Mouse (Mus musculus) stomach, postnatal 0 days (tissue): ENCODE measurements around the gene Tbc1d17. TPM values are rescaled to one million over a fixed set of nuclear protein-coding genes. Genes with fewer than 3 reads are reported as not detected.
A peak's percentile ranks its signal among the peaks of the same experiment; 100 is the strongest.

Source experiments
- ATAC-seq: fragments of 200-750 bp; cut with Nextera tagmentation; 2 replicates; pipeline ENCODE4 v1.8.0; 2017; ENCODE audit not compliant: low FRiP score, low TSS enrichment
- DNase-seq: peaks from one replicate; pipeline ENCODE4 v3.0.0-alpha.2; 2016; ENCODE audit warnings: low spot score
- H3K27ac ChIP-seq: fragments of 300-500 bp; sonication (generic); replicated peaks from 2 replicates; pipeline ENCODE4 v1.5.1; 2014; ENCODE audit warnings: mild to moderate bottlenecking, control low read depth
- H3K27me3 ChIP-seq: fragments of 300-500 bp; sonication (generic); 2 replicates; pipeline ENCODE4 v1.6.1; 2014; ENCODE audit warnings: low read length; ENCODE audit not compliant: control insufficient read depth, insufficient read depth
- H3K36me3 ChIP-seq: fragments of 300-500 bp; sonication (generic); 2 replicates; pipeline ENCODE4 v1.6.1; 2014; ENCODE audit warnings: low read length, mixed read lengths; ENCODE audit not compliant: control insufficient read depth, insufficient read depth
- H3K4me1 ChIP-seq: fragments of 300-500 bp; sonication (generic); replicated peaks from 2 replicates; pipeline ENCODE4 v1.6.1; 2014; ENCODE audit warnings: antibody characterized with exemption; ENCODE audit not compliant: control insufficient read depth, insufficient read depth
- H3K4me2 ChIP-seq: fragments of 300-500 bp; sonication (generic); replicated peaks from 2 replicates; pipeline ENCODE4 v1.6.1; 2014; ENCODE audit warnings: low read depth, mild to moderate bottlenecking, control low read depth, moderate library complexity
- H3K4me3 ChIP-seq: fragments of 300-500 bp; sonication (generic); 2 replicates; pipeline ENCODE4 v1.5.1; 2014; ENCODE audit warnings: low read depth, low read length, control low read depth
- H3K9ac ChIP-seq: fragments of 300-500 bp; sonication (generic); 2 replicates; pipeline ENCODE4 v1.6.1; 2014; ENCODE audit warnings: mild to moderate bottlenecking, low read length, control low read depth, mixed read lengths
- H3K9me3 ChIP-seq: fragments of 300-500 bp; sonication (generic); 2 replicates; pipeline ENCODE4 v1.6.1; 2016; ENCODE audit warnings: low read length; ENCODE audit not compliant: control insufficient read depth
- CTCF ChIP-seq: IDR thresholded peaks from 2 replicates; pipeline ENCODE4 v1.5.1; 2016; ENCODE audit warnings: antibody characterized with exemption, low read depth, mild to moderate bottlenecking, moderate library complexity
- EP300 ChIP-seq: optimal IDR thresholded peaks from 2 replicates; pipeline ENCODE3; 2016; ENCODE audit warnings: antibody characterized with exemption
- WGBS: fragments of 180-500 bp; shearing (Covaris S2); extraction: QIAGEN DNeasy Blood & Tissue Kit; methylation state at CpG from one replicate; pipeline ENCODE4 v1.1.7; 2014; 5-methylcytosine and 5-hydroxymethylcytosine counted together
- polyA plus RNA-seq: library from polyadenylated mRNA; unstranded; fragments of >200 nt; fragmentation: Nextera tagmentation; extraction: Ambion mirVana; gene quantifications from 2 replicates; pipeline ENCODE4 v1.2.1, GENCODE M21; 2015

The Tbc1d17 gene
- polyA plus RNA-seq, 1 experiment from 2014 or later, result 45.4 TPM

GRCm38 (mm10) chr7:44853065-44853464 lies 4.2 kb upstream of the Tbc1d17 start:
- no peaks in the 10 kb centered on the region; the same call in 1 of the 2 replicates for H3K36me3 ChIP-seq
- WGBS, result 94% methylated on average over 2 of the region's 2 CpGs
- H3K4me1 ChIP-seq, result peaks cover 10% of the 10 kb centered on the region
- no peak overlapping the region for H3K4me3 ChIP-seq
- ATAC-seq (no peak), DNase-seq (no peak)
- TF ChIP-seq EP300, result no peak
- TF ChIP-seq CTCF, result no peak
- H3K27ac ChIP-seq, result no peak overlapping the region
- H3K9me3 ChIP-seq, result no peaks in the 10 kb centered on the region
- H3K4me2 ChIP-seq, result 0 out of 2 replicates have a peak overlapping the region, but pooled peaks have one; percentile 88
- no peak overlapping the region for H3K9ac ChIP-seq
- no peaks in the 10 kb centered on the region for H3K27me3 ChIP-seq

- H3K27ac ChIP-seq, result no peak overlapping the region
- no peaks in the 10 kb centered on the region for H3K27me3 ChIP-seq
- H3K36me3 ChIP-seq, result no peaks in the 10 kb centered on the region; the same call in 1 of the 2 replicates
- no peak for ATAC-seq
- TF ChIP-seq EP300, result no peak
- no peak for TF ChIP-seq CTCF
- no peak for DNase-seq
- H3K4me1 ChIP-seq, result peaks cover 12% of the 10 kb centered on the region
- no peak overlapping the region for H3K4me3 ChIP-seq
- no peak overlapping the region for H3K4me2 ChIP-seq
- WGBS, result 91% methylated on average over 35 of the region's 36 CpGs
- H3K9me3 ChIP-seq, result no peaks in the 10 kb centered on the region
- no peak overlapping the region for H3K9ac ChIP-seq
Measured at GRCm38 (mm10) chr7:44852259-44853027, 3.6 kb upstream of the Tbc1d17 start.

GRCm38 (mm10) chr7:44851625-44852234 lies 2.9 kb upstream of the Tbc1d17 start:
- Histone ChIP-seq H3K9ac (no peak overlapping the region), H3K27me3 (no peaks in the 10 kb centered on the region), H3K4me3 (no peak overlapping the region), H3K36me3 (no peaks in the 10 kb centered on the region; the same call in 1 of the 2 replicates), H3K9me3 (no peaks in the 10 kb centered on the region), H3K4me1 (peaks cover 12% of the 10 kb centered on the region), H3K4me2 (no peak overlapping the region), H3K27ac (no peak overlapping the region)
- DNase-seq (no peak), ATAC-seq (no peak)
- no peak for TF ChIP-seq CTCF
- TF ChIP-seq EP300, result no peak
- 87% methylated on average over 12 of the region's 12 CpGs for WGBS

GRCm38 (mm10) chr7:44850789-44851624 lies 2.1 kb upstream of the Tbc1d17 start:
- Histone ChIP-seq H3K4me2 (peak overlapping the region; percentile 83), H3K4me1 (peaks cover 12% of the 10 kb centered on the region), H3K36me3 (peaks cover under 1% of the 10 kb centered on the region; the same call in 1 of the 2 replicates), H3K9me3 (no peaks in the 10 kb centered on the region), H3K9ac (peak overlapping the region; percentile 88), H3K27ac (peak overlapping the region; percentile 98), H3K27me3 (no peaks in the 10 kb centered on the region), H3K4me3 (peak overlapping the region; percentile 81)
- DNase-seq (no peak), ATAC-seq (no peak)
- TF ChIP-seq EP300, result no peak
- no peak for TF ChIP-seq CTCF
- WGBS, result 70% methylated on average over 8 of the region's 8 CpGs

- peak overlapping the region; percentile 88 for H3K9ac ChIP-seq
- peak overlapping the region; percentile 81 for H3K4me3 ChIP-seq
- WGBS, result under 1% methylated on average over 32 of the region's 33 CpGs
- peak overlapping the region; percentile 83 for H3K4me2 ChIP-seq
- peaks cover 12% of the 10 kb centered on the region for H3K4me1 ChIP-seq
- peaks cover 9% of the 10 kb centered on the region for H3K36me3 ChIP-seq
- ATAC-seq, result peak; percentile 19
- H3K9me3 ChIP-seq, result no peaks in the 10 kb centered on the region
- DNase-seq, result peak; percentile 83
- peak; percentile 40 for TF ChIP-seq EP300
- TF ChIP-seq CTCF, result no peak
- H3K27ac ChIP-seq, result peak overlapping the region; percentile 98
- no peaks in the 10 kb centered on the region for H3K27me3 ChIP-seq
Measured at GRCm38 (mm10) chr7:44850146-44850545, 1.3 kb upstream of the Tbc1d17 start.
